Mouse (Mus musculus) macrophage (primary cell): ENCODE data around the gene Kcnk5. TPM values are rescaled to one million over a fixed set of nuclear protein-coding genes. Genes with fewer than 3 reads are reported as not detected.

Source experiments
- H3K27ac ChIP-seq: fragments of 350-480 bp; formaldehyde crosslinking; 2 replicates; pipeline ENCODE4 v1.9.0; 2021
- H3K36me3 ChIP-seq: fragments of 350-480 bp; formaldehyde crosslinking; 2 replicates; pipeline ENCODE4 v1.9.0; 2021; ENCODE audit errors: inconsistent target
- H3K4me3 ChIP-seq: fragments of 350-480 bp; formaldehyde crosslinking; 2 replicates; pipeline ENCODE4 v1.9.0; 2021; ENCODE audit errors: inconsistent target
- H3K79me2 ChIP-seq: fragments of 350-480 bp; formaldehyde crosslinking; 2 replicates; pipeline ENCODE4 v1.9.0; 2021; ENCODE audit errors: inconsistent target
- WGBS: methylation state at CpG from one replicate; pipeline ENCODE4 v1.1.7; 2026; ENCODE audit warnings: inconsistent platforms; ENCODE audit not compliant: missing documents; 5-methylcytosine and 5-hydroxymethylcytosine counted together
- polyA plus RNA-seq: library from polyadenylated mRNA; stranded (reverse); fragments of 250-400 nt; gene quantifications from 3 replicates; pipeline ENCODE4 v1.2.4, GENCODE M21; 2018; ENCODE audit warnings: inconsistent platforms

Gene Kcnk5
- polyA plus RNA-seq, 1 experiment from 2014 or later = 0.04 TPM

DNA sequence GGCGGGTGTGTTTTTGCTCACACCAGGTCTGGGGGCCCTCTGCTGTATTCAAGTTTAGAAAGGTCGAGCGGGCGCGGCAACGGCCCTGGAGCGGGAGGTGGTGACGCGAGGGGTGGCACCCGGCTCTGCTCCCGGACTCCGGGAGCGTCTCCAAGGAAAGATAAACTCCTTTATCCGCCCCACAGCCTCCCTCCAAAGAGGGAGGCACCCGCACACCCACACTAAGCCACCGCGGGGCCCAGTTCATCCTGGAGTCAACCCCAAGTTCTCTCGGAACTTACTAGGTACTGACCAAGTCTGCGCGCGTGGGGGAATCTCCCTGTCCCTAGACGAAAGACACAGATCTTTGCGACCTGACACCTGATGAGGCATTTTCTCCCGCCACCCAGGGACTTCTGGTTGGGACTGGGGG lies 852 bp downstream of the Kcnk5 start:
- Histone ChIP-seq H3K27ac (no peak overlapping the region), H3K4me3 (peak overlapping the region; percentile 7; the same call in 1 of the 2 replicates), H3K79me2 (no peaks in the 10 kb centered on the region), H3K36me3 (no peaks in the 10 kb centered on the region)
- WGBS = 3% methylated on average over 24 of the region's 24 CpGs

DNA sequence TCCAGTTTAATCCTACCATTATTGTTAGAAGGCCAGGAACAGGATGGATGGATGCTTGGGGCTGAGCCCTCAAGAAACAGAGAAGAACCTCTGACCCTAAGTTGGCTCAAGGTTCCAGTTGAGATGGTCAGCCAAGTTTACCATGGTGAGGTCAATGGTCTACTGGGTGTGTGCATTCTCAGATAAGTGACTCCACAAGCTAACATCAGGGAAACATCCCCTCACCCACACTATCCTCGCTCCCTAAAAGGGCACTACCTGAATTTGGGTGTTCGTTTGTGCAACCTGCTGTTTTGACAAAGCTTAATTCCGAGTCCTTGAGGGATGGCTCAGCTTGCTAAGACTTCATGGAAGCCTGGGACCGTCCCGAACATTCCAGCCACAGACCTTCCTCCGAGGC lies 1.3 kb downstream of the Kcnk5 start:
- 11% methylated on average over 6 of the region's 6 CpGs for WGBS
- H3K27ac ChIP-seq = no peak overlapping the region
- no peaks in the 10 kb centered on the region for H3K36me3 ChIP-seq

DNA sequence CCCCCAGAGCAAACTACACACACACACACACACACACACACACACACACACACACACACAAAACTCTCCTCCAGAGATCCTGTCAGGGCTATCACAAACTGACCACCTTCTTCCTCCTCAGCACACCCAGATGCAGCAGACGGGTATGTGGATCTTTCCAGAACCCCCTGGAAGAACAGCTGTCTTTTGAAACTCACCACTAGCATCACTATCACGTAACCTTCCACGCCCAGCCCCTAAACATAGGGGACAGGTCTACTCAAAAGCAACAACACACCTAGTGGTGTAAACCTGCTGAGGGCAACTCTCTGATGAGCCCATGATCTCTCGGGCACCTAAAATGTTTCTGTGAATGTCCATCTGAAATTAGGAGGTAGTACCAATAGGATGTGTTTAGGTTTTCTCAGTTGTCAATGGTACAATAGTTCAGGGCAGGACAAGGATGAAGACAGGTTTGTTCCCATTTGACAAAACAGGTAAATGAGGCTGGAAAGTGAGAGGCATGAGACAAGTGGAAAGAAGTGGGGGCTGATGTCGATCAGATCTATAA lies 1.8 kb downstream of the Kcnk5 start:
- H3K4me3 ChIP-seq = no peak overlapping the region
- H3K36me3 ChIP-seq = no peaks in the 10 kb centered on the region
- 51% methylated on average over 5 of the region's 5 CpGs for WGBS
- H3K79me2 ChIP-seq = no peaks in the 10 kb centered on the region
- no peak overlapping the region for H3K27ac ChIP-seq

More for the DNA sequence above, 1.3 kb downstream of the Kcnk5 start:
- Histone ChIP-seq H3K4me3 (no peak overlapping the region), H3K79me2 (no peaks in the 10 kb centered on the region)

DNA sequence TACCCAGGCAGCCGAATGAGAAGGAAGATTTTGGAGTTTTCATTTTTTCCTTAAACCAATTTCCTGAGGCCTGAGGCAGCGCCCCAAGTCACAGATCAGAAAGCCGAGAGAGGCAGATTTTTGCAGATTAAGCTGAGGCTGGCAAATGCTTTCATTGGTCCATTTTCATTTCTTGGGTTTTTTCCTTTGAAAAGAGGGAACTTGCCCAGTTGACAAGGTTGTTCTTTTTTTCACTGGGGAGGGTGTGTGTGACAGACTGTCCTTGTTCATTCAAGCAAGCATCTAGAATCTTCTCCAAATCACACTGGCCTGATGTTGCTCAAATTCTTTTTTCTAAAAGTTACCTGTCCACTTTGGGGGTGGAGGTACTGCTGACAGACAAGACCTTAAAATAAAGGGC lies 2.5 kb downstream of the Kcnk5 start:
- no peaks in the 10 kb centered on the region for H3K79me2 ChIP-seq
- H3K27ac ChIP-seq = peak overlapping the region; percentile 13; the same call in 1 of the 2 replicates
- no peak overlapping the region for H3K4me3 ChIP-seq
- 9% methylated on average over 3 of the region's 3 CpGs for WGBS
- no peaks in the 10 kb centered on the region for H3K36me3 ChIP-seq

DNA sequence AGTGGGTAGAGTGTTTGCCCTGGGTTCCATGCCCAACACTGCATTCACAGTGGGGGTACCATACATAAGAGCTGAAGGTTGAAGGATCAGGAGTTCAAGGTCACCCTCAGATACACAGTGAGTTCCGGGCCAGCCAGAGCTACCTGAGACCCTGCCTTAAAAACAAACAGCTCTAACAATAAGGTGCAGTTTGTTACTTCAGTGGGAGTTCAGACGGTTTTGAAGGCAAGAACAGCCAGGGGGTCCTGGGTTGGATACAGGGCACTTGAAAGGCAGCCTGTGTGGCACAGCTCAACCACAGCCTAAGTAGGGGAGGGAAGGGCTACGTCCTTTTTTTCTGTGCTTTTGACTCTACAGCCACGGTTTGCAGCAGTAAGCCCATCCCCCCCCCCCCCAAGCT lies 3.0 kb downstream of the Kcnk5 start:
- 25% methylated on average over 4 of the region's 4 CpGs for WGBS
- H3K36me3 ChIP-seq = no peaks in the 10 kb centered on the region
- H3K27ac ChIP-seq = peak overlapping the region; percentile 13
- H3K79me2 ChIP-seq = no peaks in the 10 kb centered on the region
- no peak overlapping the region for H3K4me3 ChIP-seq

DNA sequence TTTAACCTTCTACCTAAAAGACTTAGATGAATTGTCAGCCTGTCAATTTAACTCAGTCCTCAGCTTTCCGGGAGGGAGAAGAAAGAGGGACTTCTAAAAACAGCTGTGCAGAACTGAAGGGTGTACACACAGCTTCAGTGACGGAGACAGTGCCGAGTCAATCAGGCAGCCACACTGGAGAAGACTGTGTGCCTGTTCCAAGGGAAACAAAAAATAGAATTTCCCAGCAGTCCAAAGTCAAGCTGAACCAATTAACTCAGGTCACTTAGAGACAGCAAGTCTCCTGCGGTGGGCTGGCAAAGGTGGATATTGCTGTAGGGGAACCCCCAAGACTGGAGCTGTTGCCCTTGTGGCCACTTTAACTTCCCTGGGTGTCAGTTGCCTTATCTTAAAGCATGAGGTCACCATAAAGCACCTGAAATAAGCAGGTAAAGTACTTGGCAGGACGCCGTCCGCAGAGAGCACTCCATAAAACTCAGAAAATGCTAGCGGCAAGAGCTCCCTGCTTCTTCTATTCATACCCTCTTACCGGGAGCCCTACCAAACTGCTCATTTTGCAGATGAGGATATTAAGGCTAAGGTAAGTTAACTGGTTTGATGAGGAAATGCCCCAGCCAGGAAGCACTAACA lies 4.0 kb downstream of the Kcnk5 start:
- H3K27ac ChIP-seq = no peak overlapping the region
- H3K36me3 ChIP-seq = no peaks in the 10 kb centered on the region
- H3K4me3 ChIP-seq = no peak overlapping the region
- H3K79me2 ChIP-seq = no peaks in the 10 kb centered on the region
- 81% methylated on average over 9 of the region's 9 CpGs for WGBS

DNA sequence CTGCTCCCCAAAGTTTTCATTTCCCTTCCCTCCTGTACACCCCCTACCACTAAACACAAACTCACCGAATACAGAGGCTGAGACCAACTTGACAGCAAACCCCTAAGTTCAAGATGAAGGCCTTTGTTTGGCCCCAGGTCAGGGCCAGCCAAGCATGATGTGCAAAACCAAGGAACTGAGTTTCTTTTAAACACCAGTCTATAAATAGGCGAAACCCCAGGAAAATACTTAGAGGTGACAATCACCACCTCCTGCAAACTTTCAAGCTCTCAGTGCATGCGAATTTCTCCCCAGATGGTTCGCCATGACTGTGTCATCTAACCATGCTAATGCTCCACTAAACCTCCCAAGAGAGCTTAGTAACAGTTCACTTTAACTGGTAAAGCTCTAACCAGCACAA lies 5.9 kb downstream of the Kcnk5 start:
- Histone ChIP-seq H3K27ac (no peak overlapping the region), H3K4me3 (no peak overlapping the region)
- WGBS = 97% methylated on average over 4 of the region's 4 CpGs

DNA sequence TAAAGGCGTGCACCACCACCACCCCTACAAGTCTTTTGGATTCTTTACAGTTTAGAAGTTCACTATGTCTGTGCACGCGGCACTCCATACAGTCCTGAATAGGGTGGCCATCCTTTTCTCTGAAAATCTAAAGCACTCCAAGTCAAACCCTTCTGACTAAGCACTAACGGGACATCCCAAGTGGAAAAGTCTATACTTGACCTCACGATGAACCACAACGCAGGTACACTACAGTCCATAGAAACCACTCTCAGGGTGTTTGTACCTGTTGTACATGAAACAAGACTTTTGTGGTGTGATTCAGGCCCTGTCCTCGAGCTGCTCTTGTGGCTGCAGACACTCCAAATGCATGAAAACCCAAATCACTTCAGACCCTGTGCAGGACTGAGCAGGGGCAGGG lies 6.5 kb downstream of the Kcnk5 start:
- 93% methylated on average over 7 of the region's 7 CpGs for WGBS
- no peak overlapping the region for H3K4me3 ChIP-seq

More for the DNA sequence above, 5.9 kb downstream of the Kcnk5 start:
- H3K79me2 ChIP-seq = no peaks in the 10 kb centered on the region
- H3K36me3 ChIP-seq = no peaks in the 10 kb centered on the region

DNA sequence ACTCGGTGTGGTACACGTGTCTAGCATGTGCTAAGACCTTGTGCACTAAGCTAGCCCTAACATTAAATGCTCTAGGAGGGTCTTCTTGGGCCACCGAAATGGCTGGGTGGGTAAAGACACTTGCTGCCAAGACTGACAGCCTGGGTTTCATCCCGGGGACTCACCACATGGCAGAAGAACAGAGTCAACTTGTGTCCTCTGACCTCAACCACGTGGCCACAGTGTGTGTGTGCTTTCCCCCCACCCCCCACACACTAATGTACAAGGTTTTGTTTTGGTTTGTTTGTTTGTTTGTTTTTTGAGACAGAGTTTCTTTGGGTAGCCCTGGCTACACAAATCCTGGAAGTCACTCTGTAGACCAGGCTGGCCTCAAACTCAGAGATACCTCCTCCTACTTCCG lies 6.9 kb downstream of the Kcnk5 start:
- 80% methylated on average over 6 of the region's 6 CpGs for WGBS
- Histone ChIP-seq H3K27ac (no peak overlapping the region), H3K79me2 (no peaks in the 10 kb centered on the region)

More for the DNA sequence above, 6.5 kb downstream of the Kcnk5 start:
- Histone ChIP-seq H3K79me2 (no peaks in the 10 kb centered on the region), H3K27ac (no peak overlapping the region), H3K36me3 (no peaks in the 10 kb centered on the region)

DNA sequence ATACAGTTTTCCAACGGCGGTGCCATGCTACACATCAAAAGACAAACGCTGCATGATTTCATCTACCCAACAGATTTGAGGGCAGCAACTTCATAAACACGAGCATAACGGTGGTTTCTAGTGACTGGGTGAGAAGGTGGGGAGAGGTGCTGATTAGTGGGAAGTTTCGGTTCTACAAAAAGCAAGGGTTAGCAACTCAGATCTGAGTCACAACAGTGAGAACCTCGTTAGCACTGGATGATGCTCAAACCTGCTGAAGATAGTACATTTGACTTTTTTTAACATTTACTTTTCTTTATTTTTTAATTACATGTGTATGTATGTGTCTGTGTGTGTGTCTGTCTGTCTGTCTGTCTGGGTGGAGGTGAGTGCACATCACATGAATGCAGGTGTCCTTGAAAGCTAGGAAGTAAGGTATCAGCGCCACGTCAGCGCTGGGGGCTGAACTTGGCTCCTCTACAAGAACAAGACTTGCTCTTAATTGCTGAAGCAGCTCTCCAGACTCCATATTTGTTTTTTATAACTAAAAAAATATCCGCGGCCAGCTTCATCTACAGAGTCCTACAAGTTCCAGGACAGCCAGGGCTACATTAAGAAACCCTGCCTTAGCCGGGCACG lies 7.6 kb downstream of the Kcnk5 start:
- Histone ChIP-seq H3K79me2 (no peaks in the 10 kb centered on the region), H3K36me3 (no peaks in the 10 kb centered on the region), H3K27ac (no peak overlapping the region), H3K4me3 (no peak overlapping the region)
- 48% methylated on average over 14 of the region's 14 CpGs for WGBS

More for the DNA sequence above, 6.9 kb downstream of the Kcnk5 start:
- Histone ChIP-seq H3K4me3 (no peak overlapping the region), H3K36me3 (no peaks in the 10 kb centered on the region)

DNA sequence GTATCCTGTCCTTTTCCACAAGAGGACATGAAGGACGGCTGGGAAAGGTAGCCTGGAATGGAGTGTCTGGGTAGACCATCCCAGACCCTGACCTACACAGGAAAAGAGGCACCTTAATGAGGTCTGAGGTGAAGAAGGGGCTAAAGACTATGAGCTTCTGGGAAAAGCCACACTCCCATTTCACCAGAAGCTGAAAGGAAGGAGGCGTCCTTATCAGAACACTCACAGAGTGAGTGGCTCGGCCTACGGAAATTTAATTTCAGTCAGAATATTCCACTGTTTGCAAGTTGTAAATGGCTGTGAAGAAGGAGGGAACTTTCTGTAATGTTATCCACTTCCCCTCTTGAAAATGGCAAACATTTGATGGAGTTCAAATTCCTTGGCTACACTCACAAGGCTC lies 8.7 kb downstream of the Kcnk5 start:
- Histone ChIP-seq H3K4me3 (no peak overlapping the region), H3K27ac (no peak overlapping the region), H3K79me2 (no peaks in the 10 kb centered on the region), H3K36me3 (no peaks in the 10 kb centered on the region)
- 56% methylated on average over 4 of the region's 4 CpGs for WGBS

DNA sequence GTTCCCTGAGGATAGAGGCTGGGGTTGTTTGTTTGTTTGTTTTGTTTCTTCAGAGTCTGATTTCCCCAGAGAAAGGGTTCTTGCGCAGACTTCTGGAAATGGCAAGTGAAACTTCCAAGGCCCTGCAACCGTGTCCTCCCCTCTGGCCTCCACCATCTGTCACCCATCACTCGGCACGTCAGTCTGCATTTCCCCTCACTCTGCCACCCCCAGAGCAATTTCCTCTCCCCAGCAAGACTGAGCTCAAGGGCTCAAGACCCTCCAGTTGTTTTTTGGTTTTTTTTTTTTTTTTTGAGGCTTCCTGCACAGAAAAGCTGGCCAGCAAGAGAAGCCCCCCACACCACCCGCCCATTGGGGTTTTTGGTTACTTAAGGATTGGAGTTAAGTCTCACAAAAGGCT lies 9.1 kb downstream of the Kcnk5 start:
- Histone ChIP-seq H3K27ac (no peak overlapping the region), H3K36me3 (no peaks in the 10 kb centered on the region), H3K79me2 (no peaks in the 10 kb centered on the region), H3K4me3 (no peak overlapping the region)
- WGBS = 47% methylated on average over 5 of the region's 5 CpGs

DNA sequence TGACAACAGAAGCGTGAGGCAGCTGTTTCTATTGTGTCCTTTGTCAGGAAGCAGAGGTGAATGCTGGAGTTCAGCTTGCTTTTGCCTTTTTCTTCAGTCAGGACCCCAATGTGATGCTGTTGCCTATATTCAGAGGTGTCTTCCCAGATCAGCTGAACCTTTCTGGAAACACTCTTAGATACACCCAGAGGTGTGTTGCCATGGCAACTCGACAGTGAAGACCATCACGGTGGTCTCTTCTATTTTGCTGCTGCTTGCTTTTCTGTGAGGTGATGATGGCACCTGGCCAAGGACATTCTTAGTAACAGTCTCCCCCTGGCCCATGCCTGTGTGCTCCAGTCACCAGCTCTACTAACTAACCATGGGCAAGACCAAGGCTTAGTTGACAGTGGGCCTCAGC lies 9.8 kb downstream of the Kcnk5 start:
- no peaks in the 10 kb centered on the region for H3K79me2 ChIP-seq
- H3K36me3 ChIP-seq = no peaks in the 10 kb centered on the region
- WGBS = 76% methylated on average over 3 of the region's 3 CpGs
- H3K27ac ChIP-seq = no peak overlapping the region
- no peak overlapping the region for H3K4me3 ChIP-seq

DNA sequence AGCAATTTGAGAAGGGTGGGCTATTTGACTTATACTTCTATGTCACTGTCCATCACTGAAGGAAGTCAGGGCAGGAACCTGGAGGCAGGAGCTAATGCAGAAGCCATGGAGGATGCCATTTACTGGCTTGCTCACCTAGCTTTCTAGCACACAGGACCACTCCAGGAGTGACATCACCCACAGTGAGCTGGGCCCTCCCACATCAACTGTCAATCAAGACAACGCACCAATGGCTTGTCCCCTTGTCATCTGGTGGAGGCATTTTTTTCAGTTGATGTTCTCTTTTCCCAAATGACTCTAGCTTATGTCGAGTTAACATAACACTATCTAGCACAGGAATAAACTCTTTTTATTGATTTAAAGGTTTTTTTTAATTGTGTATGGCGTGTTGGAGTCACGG lies 12.4 kb downstream of the Kcnk5 start:
- no peaks in the 10 kb centered on the region for H3K36me3 ChIP-seq
- H3K27ac ChIP-seq = no peak overlapping the region
- WGBS = 92% methylated on average over 4 of the region's 4 CpGs
- no peaks in the 10 kb centered on the region for H3K79me2 ChIP-seq
- no peak overlapping the region for H3K4me3 ChIP-seq

DNA sequence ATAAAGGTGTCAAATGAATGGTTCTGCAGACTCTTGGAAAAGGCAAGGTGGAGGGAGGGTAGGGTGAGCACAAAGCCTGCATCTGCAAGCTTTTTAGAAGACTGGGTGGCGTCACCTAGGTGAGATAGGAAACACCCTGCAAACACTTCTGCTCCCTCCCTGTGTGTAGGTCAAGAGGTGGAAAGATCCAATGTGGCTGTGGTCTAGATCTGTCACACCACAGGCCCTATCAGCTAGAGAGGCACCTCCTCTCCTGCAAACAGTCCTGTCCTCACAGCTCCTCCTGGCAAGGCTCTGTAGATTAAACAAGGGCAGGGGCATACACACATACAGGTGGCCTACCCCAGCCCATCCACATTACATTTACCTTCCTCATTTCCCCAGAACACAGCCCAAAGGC lies 13.1 kb downstream of the Kcnk5 start:
- no peaks in the 10 kb centered on the region for H3K79me2 ChIP-seq
- H3K27ac ChIP-seq = no peak overlapping the region
- no peak overlapping the region for H3K4me3 ChIP-seq
- WGBS = 83% methylated on average over 1 of the region's 1 CpGs
- no peaks in the 10 kb centered on the region for H3K36me3 ChIP-seq
